Mouse (Mus musculus) c-Kit-negative CD71-positive TER-119-positive erythroid progenitor cells, embryonic 14.5 days (primary cell): ENCODE results near the gene Ermard.

Experiments
- DNase-seq: peaks from one replicate; pipeline ENCODE4 v3.0.0-alpha.2; 2013; ENCODE audit warnings: low read depth, low spot score

The Ermard gene

GRCm38 (mm10) chr17:15060356-15060755 is 19.3 kb downstream of the Ermard start:
- DNase-seq = no peak

GRCm38 (mm10) chr17:15065391-15066024 is 24.5 kb downstream of the Ermard start:
- no peak for DNase-seq

DNA sequence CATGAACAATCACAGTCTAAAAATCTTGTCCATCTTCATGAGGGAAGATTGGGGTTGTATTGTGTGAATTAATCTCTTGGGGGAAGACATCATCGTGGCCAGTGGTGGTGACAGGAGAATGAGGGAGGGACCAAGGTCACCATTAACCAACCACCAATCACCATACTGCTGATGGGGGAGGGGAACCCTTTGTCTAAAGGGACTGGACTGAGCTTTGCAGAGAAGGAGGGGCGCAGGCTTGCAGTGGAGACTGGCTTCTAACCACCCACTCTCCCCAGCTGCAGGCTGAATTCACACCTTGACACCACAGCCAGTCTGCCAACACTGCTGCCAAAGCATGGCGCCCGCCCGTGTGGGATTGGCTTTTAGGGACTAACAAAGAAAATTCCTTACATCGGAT is 25.1 kb downstream of the Ermard start:
- DNase-seq = no peak

DNA sequence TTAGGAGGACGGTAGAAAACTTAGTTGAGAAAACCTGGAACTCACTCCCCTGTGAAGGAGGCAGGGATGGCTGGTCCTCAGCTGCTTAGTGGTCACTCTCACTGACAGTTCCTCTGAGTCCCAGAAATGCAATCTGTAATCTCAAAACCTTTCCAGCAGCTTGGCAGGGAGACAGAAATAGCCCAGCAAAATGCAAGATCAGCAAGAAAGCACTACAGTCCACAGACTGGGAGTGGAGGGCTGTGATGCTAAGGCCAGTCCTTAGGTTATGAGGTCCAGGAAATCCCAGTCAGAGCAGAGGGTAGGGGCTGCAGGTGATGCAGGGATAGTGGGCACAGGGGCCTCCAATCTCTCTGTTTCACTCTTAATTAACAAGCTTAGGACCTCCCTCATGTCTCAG is 25.9 kb downstream of the Ermard start:
- no peak for DNase-seq

GRCm38 (mm10) chr17:15068040-15068792 is 27.2 kb downstream of the Ermard start:
- DNase-seq = no peak

- no peak for DNase-seq
Measured at GRCm38 (mm10) chr17:15069124-15069523, 28.1 kb downstream of the Ermard start.

DNA sequence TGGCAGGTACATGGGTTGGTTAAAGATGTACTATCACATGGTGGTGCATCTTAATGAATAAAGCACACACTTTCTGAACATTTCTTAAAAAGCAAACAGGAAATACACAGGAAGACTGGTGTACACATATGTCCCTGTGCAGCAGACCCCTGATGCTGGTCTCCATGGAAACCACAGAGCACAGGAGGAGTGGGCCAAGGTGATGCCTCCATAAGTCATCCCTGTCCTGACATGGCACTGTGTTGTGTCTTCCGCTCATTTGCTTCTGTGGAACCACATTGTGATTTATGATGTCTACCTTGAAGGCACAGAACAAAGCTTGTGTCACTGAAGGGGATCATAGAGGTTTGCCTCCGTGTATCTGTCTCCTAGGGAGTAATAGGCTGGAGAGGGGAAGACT is 31.2 kb downstream of the Ermard start:
- DNase-seq = no peak

DNA sequence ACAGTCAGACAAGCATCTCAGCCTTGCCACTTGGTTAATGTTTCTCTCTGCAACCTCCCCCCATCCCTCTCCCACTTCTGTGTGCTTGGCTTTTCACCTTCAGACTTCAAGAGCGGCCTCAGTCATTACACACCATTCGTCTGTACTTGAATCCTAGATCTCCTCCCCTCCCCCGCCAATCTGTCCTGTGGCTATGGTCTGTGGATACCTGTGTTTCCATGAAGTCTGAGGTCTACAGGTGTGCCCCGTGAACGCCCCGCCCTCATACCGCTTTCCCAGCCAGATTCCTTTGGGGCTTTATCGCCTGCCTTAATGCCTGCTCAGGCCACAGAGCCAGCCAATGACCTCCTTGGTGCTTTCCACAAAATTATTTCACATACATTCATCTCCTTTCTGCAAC is 34.0 kb downstream of the Ermard start:
- DNase-seq = no peak

GRCm38 (mm10) chr17:15077536-15077935 is 36.5 kb downstream of the Ermard start:
- DNase-seq = no peak

GRCm38 (mm10) chr17:15084226-15084848 is 43.3 kb downstream of the Ermard start:
- DNase-seq = peak; percentile 29

GRCm38 (mm10) chr17:15085006-15085405 is 44.0 kb downstream of the Ermard start:
- peak; percentile 19 for DNase-seq

DNA sequence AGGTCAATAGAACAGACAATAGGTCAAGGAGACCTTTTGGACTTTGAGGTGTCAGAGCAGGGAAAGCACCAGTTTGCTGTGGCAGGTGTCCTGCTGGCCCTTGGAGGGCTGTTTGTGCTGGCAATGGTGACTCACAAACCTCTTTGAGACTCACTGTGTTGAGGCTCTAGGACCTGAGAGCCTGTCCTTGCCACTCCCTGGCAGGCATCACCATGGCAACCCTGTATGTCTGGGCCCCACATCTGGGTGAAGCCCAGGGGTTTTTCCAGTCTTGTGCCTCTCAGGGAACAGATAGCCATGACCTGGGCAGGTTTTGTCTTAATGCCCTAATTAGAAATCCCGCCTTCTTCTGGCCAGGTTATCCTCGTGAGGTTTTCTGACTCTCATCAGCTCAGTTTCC is 47.2 kb downstream of the Ermard start:
- no peak for DNase-seq

DNA sequence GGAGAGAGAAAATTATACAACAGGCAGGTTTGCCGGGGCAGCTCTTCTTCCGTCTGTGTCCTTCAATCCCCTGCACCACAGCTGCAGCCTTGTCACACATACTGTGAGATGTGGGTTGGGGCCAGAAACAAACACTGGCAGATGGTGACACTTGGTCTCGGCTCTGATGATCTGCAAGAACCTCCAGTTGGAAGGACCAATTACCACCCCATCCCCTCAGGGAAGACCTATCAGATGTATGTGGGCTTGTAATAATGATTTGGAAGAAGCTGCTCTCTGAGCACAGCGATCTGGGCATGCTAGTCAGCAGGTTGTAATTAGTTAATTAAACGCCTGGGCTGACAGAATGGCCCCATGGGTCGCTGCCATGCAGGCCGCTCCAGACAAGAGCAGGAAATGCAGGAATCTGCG is 47.6 kb downstream of the Ermard start:
- no peak for DNase-seq

DNA sequence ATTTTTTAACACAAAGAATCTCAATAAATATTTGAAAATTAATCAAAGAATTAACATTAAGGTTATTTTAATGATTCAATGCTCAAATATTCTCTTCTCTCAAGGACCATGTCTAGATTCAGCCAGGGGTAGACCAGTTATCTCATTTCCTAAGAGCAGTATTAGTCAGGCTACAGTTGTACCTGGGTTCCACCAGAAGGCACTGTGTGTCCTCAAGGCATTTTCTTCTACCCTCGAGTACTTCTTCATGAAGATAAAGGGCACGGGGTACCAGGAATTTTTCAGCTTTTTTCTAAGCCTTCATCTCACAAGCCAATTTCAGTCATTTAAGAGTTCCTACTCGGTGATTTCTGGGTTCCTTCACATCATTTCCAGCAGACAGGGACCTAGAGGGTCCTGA is 50.7 kb downstream of the Ermard start:
- no peak for DNase-seq

DNA sequence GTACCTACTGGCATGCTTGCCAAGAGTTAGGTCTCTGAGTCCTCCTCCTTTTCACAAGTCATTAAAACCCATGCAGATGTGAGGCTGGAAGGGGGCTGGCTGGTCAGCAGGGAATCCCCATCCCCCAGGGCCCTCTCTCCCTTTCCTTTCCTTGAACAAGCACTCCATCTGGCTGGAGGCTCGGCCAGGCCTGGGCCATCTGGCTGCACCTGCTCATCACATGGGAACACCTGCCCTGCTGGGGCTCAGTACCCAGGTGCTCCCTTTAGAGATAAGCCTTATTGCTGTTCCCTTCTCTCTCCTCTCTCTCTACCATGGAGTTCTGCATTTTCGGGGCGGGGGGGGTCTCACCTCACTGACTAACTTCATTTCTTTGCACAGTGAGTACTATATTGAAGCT is 52.5 kb downstream of the Ermard start:
- DNase-seq = no peak

- DNase-seq = no peak
Measured at GRCm38 (mm10) chr17:15096853-15097252, 55.8 kb downstream of the Ermard start.

- DNase-seq = no peak
Measured at GRCm38 (mm10) chr17:15098677-15099076, 57.7 kb downstream of the Ermard start.

DNA sequence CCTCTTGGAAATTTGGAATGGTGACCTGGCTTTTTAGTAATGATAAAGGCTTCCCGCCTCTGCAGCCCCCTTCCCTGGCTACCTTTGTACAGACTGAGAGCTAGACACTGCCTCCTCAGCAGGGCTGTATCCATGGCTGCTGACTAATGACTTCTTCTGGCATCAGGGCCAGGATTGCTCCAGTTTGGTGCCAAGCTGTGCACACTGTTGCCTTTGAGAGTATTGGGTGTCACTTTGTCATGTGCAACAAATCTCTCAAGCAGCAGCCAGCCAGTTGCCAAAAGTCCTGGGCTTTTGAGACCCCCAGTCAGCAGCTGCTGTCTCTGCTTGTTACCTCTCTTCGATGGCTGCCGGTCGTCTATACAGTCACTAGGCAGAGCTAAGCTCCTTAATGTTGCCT is 60.3 kb downstream of the Ermard start:
- no peak for DNase-seq

DNA sequence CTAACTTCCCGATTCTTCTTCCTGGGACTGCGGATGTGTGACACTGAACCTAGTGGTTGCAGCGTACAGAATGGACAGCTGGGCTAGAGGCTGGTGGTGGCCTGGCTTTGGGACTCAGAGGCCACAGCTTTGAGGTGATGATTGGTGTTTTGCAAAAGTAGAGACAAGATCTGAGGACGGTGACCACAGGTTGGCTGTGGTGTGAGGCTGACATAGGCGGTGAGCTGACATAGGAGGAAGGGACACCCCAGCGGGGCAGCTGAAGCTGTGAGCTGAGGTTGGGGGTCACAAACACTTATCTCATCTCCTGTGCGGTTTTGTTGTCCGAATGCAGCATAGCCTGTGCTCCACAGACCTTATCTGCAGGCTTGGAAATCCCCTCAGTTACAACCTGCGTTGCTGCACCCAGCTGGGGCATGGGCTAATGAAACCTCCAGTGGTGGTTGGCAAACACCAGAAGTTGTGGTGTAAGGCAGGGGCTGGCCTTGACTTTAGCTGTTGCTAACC is 66.2 kb downstream of the Ermard start:
- DNase-seq = no peak

GRCm38 (mm10) chr17:15108473-15109441 is 67.7 kb downstream of the Ermard start:
- DNase-seq = no peak

DNA sequence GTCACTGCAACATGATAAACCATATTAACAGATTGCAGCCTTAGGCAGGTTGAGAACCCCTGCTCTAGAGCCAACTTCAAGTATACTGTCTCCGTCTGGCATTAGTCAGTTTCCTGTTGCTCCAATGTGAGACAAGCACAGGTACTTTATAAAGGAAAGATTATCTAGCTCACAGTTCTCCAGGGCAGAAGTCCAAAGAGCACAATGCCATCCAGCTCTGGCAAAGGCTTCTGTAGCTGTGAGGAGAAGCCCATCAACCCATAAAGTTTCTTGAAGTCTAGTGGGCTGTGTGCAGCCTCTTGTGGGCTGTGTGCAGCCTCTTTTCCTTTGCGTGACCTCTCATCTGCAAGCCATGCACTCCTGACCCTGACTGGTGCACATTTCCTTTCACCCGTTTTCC is 74.5 kb downstream of the Ermard start:
- DNase-seq = no peak

GRCm38 (mm10) chr17:15120096-15120495 is 79.1 kb downstream of the Ermard start:
- DNase-seq = no peak
